Mouse (Mus musculus) heart, embryonic 12.5 days (tissue): Measurements from ENCODE around the gene Arhgap30. TPM values are rescaled to one million over a fixed set of nuclear protein-coding genes. Genes with fewer than 3 reads are reported as not detected.

Source experiments
- ATAC-seq: fragments of 200-750 bp; cut with Nextera tagmentation; 2 replicates; pipeline ENCODE4 v1.8.0; 2017; ENCODE audit warnings: moderate TSS enrichment, moderate library complexity; ENCODE audit not compliant: insufficient number of reproducible peaks, low FRiP score
- H3K27ac ChIP-seq: fragments of 300-500 bp; sonication (generic); 2 replicates; pipeline ENCODE4 v1.5.1; 2016; ENCODE audit warnings: mild to moderate bottlenecking, moderate library complexity; ENCODE audit not compliant: poor library complexity, severe bottlenecking
- H3K27me3 ChIP-seq: fragments of 300-500 bp; sonication (generic); replicated peaks from 2 replicates; pipeline ENCODE4 v1.6.1; 2016; ENCODE audit warnings: mild to moderate bottlenecking, moderate library complexity
- H3K36me3 ChIP-seq: fragments of 300-500 bp; sonication (generic); 2 replicates; pipeline ENCODE4 v1.6.1; 2016; ENCODE audit warnings: mild to moderate bottlenecking, moderate library complexity
- H3K4me1 ChIP-seq: fragments of 300-500 bp; sonication (generic); replicated peaks from 2 replicates; pipeline ENCODE4 v1.6.1; 2016; ENCODE audit warnings: mild to moderate bottlenecking
- H3K4me2 ChIP-seq: fragments of 300-500 bp; sonication (generic); 2 replicates; pipeline ENCODE4 v1.6.1; 2016; ENCODE audit warnings: mild to moderate bottlenecking, moderate library complexity
- H3K4me3 ChIP-seq: fragments of 300-500 bp; sonication (generic); 2 replicates; pipeline ENCODE4 v1.5.1; 2016; ENCODE audit warnings: mild to moderate bottlenecking
- H3K9ac ChIP-seq: fragments of 300-500 bp; sonication (generic); 2 replicates; pipeline ENCODE4 v1.6.1; 2016; ENCODE audit warnings: mild to moderate bottlenecking, moderate library complexity
- H3K9me3 ChIP-seq: fragments of 300-500 bp; sonication (generic); replicated peaks from 2 replicates; pipeline ENCODE4 v1.6.1; 2016; ENCODE audit warnings: mild to moderate bottlenecking, moderate library complexity
- WGBS: fragments of 180-500 bp; shearing (Covaris S2); methylation state at CpG from one replicate; pipeline ENCODE4 v1.1.7; 2016; 5-methylcytosine and 5-hydroxymethylcytosine counted together
- polyA plus RNA-seq: library from polyadenylated mRNA; unstranded; fragments of >200 nt; fragmentation: Nextera tagmentation; extraction: Ambion mirVana; gene quantifications from 2 replicates; pipeline ENCODE4 v1.2.1, GENCODE M21; 2016

Gene Arhgap30
- polyA plus RNA-seq = 0.30 and 0.68 TPM in 2 replicates

- H3K27ac ChIP-seq = no peak within 1 kb of the TSS
- H3K9ac ChIP-seq = no peak within 1 kb of the TSS
- H3K9me3 ChIP-seq = no peaks in the 10 kb centered on the region
- 66% methylated on average over 15 of the region's 15 CpGs for WGBS
- no peak within 1 kb of the TSS for H3K4me2 ChIP-seq
- H3K4me1 ChIP-seq = no peaks in the 10 kb centered on the region; the same call in 1 of the 2 replicates
- H3K4me3 ChIP-seq = no peak within 1 kb of the TSS
- peaks cover 21% of the 10 kb centered on the region for H3K27me3 ChIP-seq
- no peak for ATAC-seq
- H3K36me3 ChIP-seq = no peaks in the 10 kb centered on the region
Observed at GRCm38 (mm10) chr1:171388376-171389102, at the start of gene Arhgap30. Gene Arhgap30 (plus strand): TSS chr1:171388954.

- no peak overlapping the region for H3K27ac ChIP-seq
- peaks cover 4% of the 10 kb centered on the region; the same call in 1 of the 2 replicates for H3K9me3 ChIP-seq
- WGBS = 93% methylated on average over 16 of the region's 16 CpGs
- peaks cover 61% of the 10 kb centered on the region for H3K36me3 ChIP-seq
- no peak overlapping the region for H3K4me2 ChIP-seq
- no peak for ATAC-seq
- H3K9ac ChIP-seq = no peak overlapping the region
- no peaks in the 10 kb centered on the region for H3K27me3 ChIP-seq
- no peak overlapping the region for H3K4me3 ChIP-seq
- peaks cover 22% of the 10 kb centered on the region for H3K4me1 ChIP-seq
Observed at GRCm38 (mm10) chr1:171342262-171343207, 46.2 kb upstream of the Arhgap30 start.

GRCm38 (mm10) chr1:171343922-171344677, 44.7 kb upstream of the Arhgap30 start:
- Histone ChIP-seq H3K36me3 (peaks cover 45% of the 10 kb centered on the region), H3K9ac (no peak overlapping the region), H3K27ac (no peak overlapping the region), H3K9me3 (peaks cover 4% of the 10 kb centered on the region; the same call in 1 of the 2 replicates), H3K4me2 (no peak overlapping the region), H3K27me3 (no peaks in the 10 kb centered on the region), H3K4me1 (peaks cover 22% of the 10 kb centered on the region), H3K4me3 (no peak overlapping the region)
- WGBS = 80% methylated on average over 9 of the region's 9 CpGs
- ATAC-seq = no peak

- Histone ChIP-seq H3K4me1 (peaks cover 22% of the 10 kb centered on the region), H3K27ac (no peak overlapping the region), H3K9me3 (peaks cover 4% of the 10 kb centered on the region; the same call in 1 of the 2 replicates), H3K27me3 (no peaks in the 10 kb centered on the region), H3K4me2 (peak overlapping the region; percentile 93), H3K4me3 (peak overlapping the region; percentile 98), H3K9ac (peak overlapping the region; percentile 88; the same call in 1 of the 2 replicates), H3K36me3 (peaks cover 39% of the 10 kb centered on the region)
- WGBS = 69% methylated on average over 9 of the region's 9 CpGs
- ATAC-seq = no peak
Observed at GRCm38 (mm10) chr1:171344715-171345114, 44.0 kb upstream of the Arhgap30 start.

- under 1% methylated on average over 53 of the region's 53 CpGs for WGBS
- H3K9me3 ChIP-seq = peaks cover 4% of the 10 kb centered on the region; the same call in 1 of the 2 replicates
- peak; percentile 93 for ATAC-seq
Observed at GRCm38 (mm10) chr1:171345225-171346094, 43.3 kb upstream of the Arhgap30 start, which contains the start of the genes Nit1 and Pfdn2. Gene Nit1 (minus strand): TSS chr1:171345646. Gene Pfdn2 (plus strand): TSS chr1:171345670.

GRCm38 (mm10) chr1:171346095-171346450, 42.7 kb upstream of the Arhgap30 start:
- 2% methylated on average over 14 of the region's 14 CpGs for WGBS
- Histone ChIP-seq H3K4me3 (peak overlapping the region; percentile 98), H3K9ac (peak overlapping the region; percentile 88), H3K4me1 (peaks cover 25% of the 10 kb centered on the region), H3K27me3 (no peaks in the 10 kb centered on the region), H3K9me3 (peaks cover 4% of the 10 kb centered on the region; the same call in 1 of the 2 replicates), H3K4me2 (peak overlapping the region; percentile 93), H3K27ac (peak overlapping the region; percentile 73; the same call in 1 of the 2 replicates), H3K36me3 (peaks cover 25% of the 10 kb centered on the region)
- peak; percentile 40 for ATAC-seq

More at GRCm38 (mm10) chr1:171345225-171346094, 43.3 kb upstream of the Arhgap30 start, which contains the start of the genes Nit1 and Pfdn2:
- peak within 1 kb of the TSS; percentile 73 for H3K27ac ChIP-seq
- H3K4me3 ChIP-seq = peak within 1 kb of the TSS; percentile 98
- peaks cover 32% of the 10 kb centered on the region for H3K36me3 ChIP-seq
- H3K4me2 ChIP-seq = peak within 1 kb of the TSS; percentile 93
- H3K27me3 ChIP-seq = no peaks in the 10 kb centered on the region
- peak within 1 kb of the TSS; percentile 88 for H3K9ac ChIP-seq
- peaks cover 22% of the 10 kb centered on the region for H3K4me1 ChIP-seq

GRCm38 (mm10) chr1:171348665-171349064, 40.1 kb upstream of the Arhgap30 start:
- no peak for ATAC-seq

GRCm38 (mm10) chr1:171349210-171349609, 39.5 kb upstream of the Arhgap30 start:
- H3K9ac ChIP-seq = no peak overlapping the region
- no peak overlapping the region for H3K27ac ChIP-seq
- no peaks in the 10 kb centered on the region; the same call in 1 of the 2 replicates for H3K36me3 ChIP-seq
- no peak for ATAC-seq
- H3K4me1 ChIP-seq = peaks cover 27% of the 10 kb centered on the region
- no peak overlapping the region for H3K4me3 ChIP-seq
- no peaks in the 10 kb centered on the region for H3K27me3 ChIP-seq
- H3K9me3 ChIP-seq = peaks cover 4% of the 10 kb centered on the region; the same call in 1 of the 2 replicates
- WGBS = 84% methylated on average over 2 of the region's 2 CpGs
- H3K4me2 ChIP-seq = no peak overlapping the region

More at GRCm38 (mm10) chr1:171348665-171349064, 40.1 kb upstream of the Arhgap30 start:
- H3K27me3 ChIP-seq = no peaks in the 10 kb centered on the region
- H3K4me3 ChIP-seq = no peak overlapping the region
- H3K9ac ChIP-seq = no peak overlapping the region
- H3K4me1 ChIP-seq = peaks cover 30% of the 10 kb centered on the region
- no peaks in the 10 kb centered on the region; the same call in 1 of the 2 replicates for H3K36me3 ChIP-seq
- H3K27ac ChIP-seq = no peak overlapping the region
- H3K9me3 ChIP-seq = peaks cover 4% of the 10 kb centered on the region; the same call in 1 of the 2 replicates
- no peak overlapping the region for H3K4me2 ChIP-seq
- WGBS = 86% methylated on average over 3 of the region's 3 CpGs

- H3K27me3 ChIP-seq = no peaks in the 10 kb centered on the region
- no peak for ATAC-seq
- no peak overlapping the region for H3K4me2 ChIP-seq
- H3K9me3 ChIP-seq = peaks cover 7% of the 10 kb centered on the region; the same call in 1 of the 2 replicates
- H3K27ac ChIP-seq = no peak overlapping the region
- 89% methylated on average over 5 of the region's 5 CpGs for WGBS
- peaks cover 12% of the 10 kb centered on the region for H3K4me1 ChIP-seq
- no peak overlapping the region for H3K9ac ChIP-seq
- H3K4me3 ChIP-seq = no peak overlapping the region
- H3K36me3 ChIP-seq = peaks cover 31% of the 10 kb centered on the region
Observed at GRCm38 (mm10) chr1:171355812-171356340, 32.9 kb upstream of the Arhgap30 start.
